Mouse (Mus musculus) heart, postnatal 0 days (tissue): ENCODE results near the gene Tmem42. TPM values are rescaled to one million over a fixed set of nuclear protein-coding genes. Genes with fewer than 3 reads are reported as not detected.

ENCODE experiments used
- ATAC-seq: fragments of 200-750 bp; cut with Nextera tagmentation; 2 replicates; pipeline ENCODE4 v1.8.0; 2017; ENCODE audit warnings: low read depth, moderate number of reproducible peaks, moderate library complexity; ENCODE audit not compliant: insufficient read depth
- DNase-seq: peaks from one replicate; pipeline ENCODE4 v3.0.0-alpha.2; 2016; ENCODE audit warnings: low spot score
- H3K27ac ChIP-seq: fragments of 300-500 bp; sonication (generic); 2 replicates; pipeline ENCODE4 v1.5.1; 2014; ENCODE audit warnings: low read depth, mild to moderate bottlenecking
- H3K27me3 ChIP-seq: fragments of 300-500 bp; sonication (generic); 2 replicates; pipeline ENCODE4 v1.6.1; 2014; ENCODE audit warnings: low read length, mixed read lengths; ENCODE audit not compliant: control insufficient read depth, insufficient read depth
- H3K36me3 ChIP-seq: fragments of 300-500 bp; sonication (generic); replicated peaks from 2 replicates; pipeline ENCODE4 v1.6.1; 2014; ENCODE audit warnings: low read length, mixed read lengths; ENCODE audit not compliant: control insufficient read depth, insufficient read depth
- H3K4me1 ChIP-seq: fragments of 300-500 bp; sonication (generic); 2 replicates; pipeline ENCODE4 v1.6.1; 2014; ENCODE audit warnings: antibody characterized with exemption; ENCODE audit not compliant: control insufficient read depth, insufficient read depth
- H3K4me2 ChIP-seq: fragments of 300-500 bp; sonication (generic); 2 replicates; pipeline ENCODE4 v1.6.1; 2014; ENCODE audit warnings: low read depth, mild to moderate bottlenecking, low read length, moderate library complexity
- H3K4me3 ChIP-seq: fragments of 300-500 bp; sonication (generic); 2 replicates; pipeline ENCODE4 v1.5.1; 2014; ENCODE audit warnings: low read depth, low read length
- H3K9ac ChIP-seq: fragments of 300-500 bp; sonication (generic); replicated peaks from 2 replicates; pipeline ENCODE4 v1.6.1; 2014; ENCODE audit warnings: low read depth, low read length, mixed read lengths
- H3K9me3 ChIP-seq: fragments of 300-500 bp; sonication (generic); replicated peaks from 2 replicates; pipeline ENCODE4 v1.6.1; 2016; ENCODE audit warnings: low read length; ENCODE audit not compliant: control insufficient read depth
- CTCF ChIP-seq: IDR thresholded peaks from 2 replicates; pipeline ENCODE4 v1.5.1; 2016; ENCODE audit warnings: antibody characterized with exemption, control low read depth, low read depth
- EP300 ChIP-seq: IDR thresholded peaks from 2 replicates; pipeline ENCODE4 v1.6.1; 2016; ENCODE audit warnings: antibody characterized with exemption, low read depth
- WGBS: fragments of 180-500 bp; shearing (Covaris S2); extraction: QIAGEN DNeasy Blood & Tissue Kit; methylation state at CpG from one replicate; pipeline ENCODE4 v1.1.7; 2014; 5-methylcytosine and 5-hydroxymethylcytosine counted together
- polyA plus RNA-seq: library from polyadenylated mRNA; unstranded; fragments of >200 nt; fragmentation: Nextera tagmentation; extraction: Ambion mirVana; gene quantifications from 2 replicates; pipeline ENCODE4 v1.2.1, GENCODE M21; 2015
- total RNA-seq: library from RNA; depleted of rRNA; stranded (reverse); fragments of >200 nt; gene quantifications from 2 replicates; pipeline ENCODE4 v1.2.3, GENCODE M21; 2014; ENCODE audit warnings: low replicate concordance

Gene Tmem42
- total and polyA plus RNA-seq, 2 experiments from 2014 or later = 22.1 to 28.1 TPM

GRCm38 (mm10) chr9:123021636-123022379 is 682 bp downstream of the Tmem42 start:
- Histone ChIP-seq H3K9me3 (no peaks in the 10 kb centered on the region), H3K9ac (peak overlapping the region; percentile 78; the same call in 1 of the 2 replicates), H3K27me3 (no peaks in the 10 kb centered on the region), H3K36me3 (peaks cover 12% of the 10 kb centered on the region), H3K4me3 (peak overlapping the region; percentile 89), H3K4me1 (peaks cover 15% of the 10 kb centered on the region; the same call in 1 of the 2 replicates), H3K4me2 (peak overlapping the region; percentile 85), H3K27ac (0 out of 2 replicates have a peak overlapping the region, but pooled peaks have one; percentile 93)
- 38% methylated on average over 16 of the region's 24 CpGs for WGBS
- TF ChIP-seq EP300 (no peak), CTCF (no peak; the same call in 1 of the 2 replicates)
- DNase-seq = no peak
- ATAC-seq = no peak; the same call in 1 of the 2 replicates

DNA sequence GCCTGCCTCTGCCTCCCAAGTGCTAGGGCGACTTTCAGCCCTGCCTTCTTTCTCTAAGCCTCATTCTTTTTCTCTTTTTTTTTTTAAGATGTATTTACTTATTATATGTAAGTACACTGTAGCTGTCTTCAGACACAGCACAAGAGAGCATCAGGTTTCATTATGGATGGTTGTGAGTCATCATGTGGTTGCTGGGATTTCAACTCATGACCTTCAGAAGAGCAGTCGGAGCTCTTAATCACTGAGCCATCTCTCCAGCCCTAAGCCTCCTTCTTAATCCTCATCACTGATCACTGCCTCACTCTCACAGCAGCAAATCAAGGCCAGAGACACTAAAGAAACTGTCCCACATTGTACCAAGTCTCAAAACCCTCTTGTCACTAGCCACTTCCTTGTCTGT is 3.1 kb downstream of the Tmem42 start:
- H3K4me1 ChIP-seq = peaks cover 14% of the 10 kb centered on the region; the same call in 1 of the 2 replicates
- no peak for DNase-seq
- no peaks in the 10 kb centered on the region for H3K27me3 ChIP-seq
- no peaks in the 10 kb centered on the region for H3K9me3 ChIP-seq
- no peak overlapping the region for H3K9ac ChIP-seq
- WGBS = 89% methylated on average over 2 of the region's 2 CpGs
- H3K4me2 ChIP-seq = no peak overlapping the region
- ATAC-seq = no peak
- H3K36me3 ChIP-seq = no peaks in the 10 kb centered on the region
- H3K27ac ChIP-seq = no peak overlapping the region
- TF ChIP-seq CTCF (no peak), EP300 (no peak)
- no peak overlapping the region for H3K4me3 ChIP-seq

DNA sequence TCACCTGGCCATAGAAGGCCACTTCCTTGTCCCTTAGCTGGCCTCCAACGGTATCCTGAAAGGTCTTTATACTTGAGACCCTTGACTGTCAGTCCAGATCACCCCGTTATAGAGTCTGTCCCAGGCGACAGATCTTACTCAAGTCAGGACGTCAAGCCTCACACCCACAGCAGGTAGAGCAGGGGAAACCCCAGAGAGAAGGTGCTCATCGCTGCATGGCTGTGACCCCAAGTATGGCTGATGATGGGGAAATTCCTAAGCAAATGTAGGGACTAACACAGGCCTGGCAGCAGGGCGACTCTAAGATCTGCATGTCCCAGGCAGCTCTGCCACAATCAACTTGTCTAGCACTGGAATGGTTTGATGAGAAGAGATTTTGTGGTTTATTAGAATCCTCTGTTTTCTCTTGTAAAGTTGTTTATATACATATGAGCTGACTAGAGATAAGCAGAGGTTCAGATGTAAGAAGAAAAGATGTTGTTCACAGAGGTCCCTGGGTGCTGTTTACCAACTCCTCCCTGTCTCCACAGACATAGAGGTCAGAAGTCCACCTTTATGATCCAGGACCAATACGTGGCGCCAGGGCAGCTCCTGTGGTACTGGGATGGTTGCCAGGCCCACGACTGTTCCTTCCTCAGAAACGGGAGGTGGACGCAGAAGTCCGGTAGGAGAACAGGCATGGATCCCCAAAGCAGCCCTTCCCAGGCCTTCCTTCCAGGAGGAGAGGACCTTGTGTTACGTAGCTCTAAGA is 10.5 kb downstream of the Tmem42 start:
- no peaks in the 10 kb centered on the region for H3K27me3 ChIP-seq
- no peaks in the 10 kb centered on the region for H3K36me3 ChIP-seq
- no peak for TF ChIP-seq EP300
- no peak for TF ChIP-seq CTCF
- H3K4me2 ChIP-seq = no peak overlapping the region
- H3K27ac ChIP-seq = no peak overlapping the region
- H3K4me3 ChIP-seq = no peak overlapping the region
- 73% methylated on average over 13 of the region's 13 CpGs for WGBS
- DNase-seq (no peak), ATAC-seq (no peak)
- H3K4me1 ChIP-seq = no peaks in the 10 kb centered on the region
- H3K9me3 ChIP-seq = no peaks in the 10 kb centered on the region
- no peak overlapping the region for H3K9ac ChIP-seq

DNA sequence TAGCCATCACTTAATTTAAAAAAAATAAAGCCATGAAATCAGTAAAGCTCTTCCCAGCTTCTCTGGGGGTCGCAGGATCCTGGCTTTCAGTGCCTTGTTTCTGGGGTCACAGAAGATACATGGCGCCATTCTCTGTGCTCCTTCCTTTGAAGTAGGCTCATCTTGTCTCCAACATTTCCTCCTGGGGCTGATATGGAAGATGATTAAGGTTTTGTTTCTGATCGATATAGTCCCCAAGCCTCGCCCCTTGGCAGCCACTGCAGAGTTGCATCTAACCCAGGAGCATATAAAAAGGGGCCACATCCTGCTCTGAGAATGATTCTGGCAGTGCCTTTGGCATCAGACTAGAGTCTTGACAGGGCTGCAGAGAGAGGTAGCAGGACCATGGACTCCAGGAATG is 13.3 kb downstream of the Tmem42 start, which contains the start of gene Tgm4:
TSS of gene Tgm4 (plus strand) at position 301 of the 400 bp plus-strand sequence.
- Histone ChIP-seq H3K4me3 (no peak within 1 kb of the TSS), H3K36me3 (no peaks in the 10 kb centered on the region), H3K9ac (no peak within 1 kb of the TSS), H3K27me3 (no peaks in the 10 kb centered on the region), H3K4me2 (no peak within 1 kb of the TSS), H3K9me3 (no peaks in the 10 kb centered on the region), H3K27ac (no peak within 1 kb of the TSS), H3K4me1 (no peaks in the 10 kb centered on the region)
- WGBS = 73% methylated on average over 4 of the region's 4 CpGs
- no peak for ATAC-seq
- TF ChIP-seq EP300 = no peak
- no peak for TF ChIP-seq CTCF
- DNase-seq = no peak

GRCm38 (mm10) chr9:123047665-123048064 is 26.5 kb downstream of the Tmem42 start:
- DNase-seq (no peak), ATAC-seq (no peak)
- Histone ChIP-seq H3K4me1 (no peaks in the 10 kb centered on the region), H3K4me3 (no peak overlapping the region), H3K4me2 (no peak overlapping the region), H3K9ac (no peak overlapping the region), H3K36me3 (no peaks in the 10 kb centered on the region), H3K27ac (no peak overlapping the region), H3K27me3 (no peaks in the 10 kb centered on the region), H3K9me3 (no peaks in the 10 kb centered on the region)
- TF ChIP-seq EP300 (no peak), CTCF (no peak)
- WGBS = 65% methylated on average over 1 of the region's 1 CpGs
